Mouse (Mus musculus) embryo, embryonic 10.5 days (tissue): ENCODE data around the gene Trappc10.

Experiments
- DNase-seq: peaks from one replicate; pipeline ENCODE4 v3.0.0-alpha.2; 2015; ENCODE audit warnings: low spot score

The Trappc10 gene

GRCm38 (mm10) chr10:78244438-78245224 is at the start of gene Trappc10:
Gene Trappc10, minus strand, starts transcription at chr10:78244641.
- DNase-seq, result peak; percentile 90

GRCm38 (mm10) chr10:78293576-78293975 is 49.1 kb upstream of the Trappc10 start:
- no peak for DNase-seq

GRCm38 (mm10) chr10:78292381-78292780 is 47.9 kb upstream of the Trappc10 start:
- no peak for DNase-seq

- DNase-seq, result peak; percentile 54
Observed at GRCm38 (mm10) chr10:78290730-78291535, 46.5 kb upstream of the Trappc10 start.

GRCm38 (mm10) chr10:78288896-78289295 is 44.5 kb upstream of the Trappc10 start:
- DNase-seq, result no peak

GRCm38 (mm10) chr10:78288135-78288534 is 43.7 kb upstream of the Trappc10 start:
- DNase-seq, result no peak

- no peak for DNase-seq
Observed at GRCm38 (mm10) chr10:78287465-78288132, 43.2 kb upstream of the Trappc10 start.

- DNase-seq, result no peak
Observed at GRCm38 (mm10) chr10:78285959-78286358, 41.5 kb upstream of the Trappc10 start.

GRCm38 (mm10) chr10:78285409-78285808 is 41.0 kb upstream of the Trappc10 start:
- DNase-seq, result no peak

- DNase-seq, result no peak
Observed at GRCm38 (mm10) chr10:78284812-78285211, 40.4 kb upstream of the Trappc10 start.

GRCm38 (mm10) chr10:78282411-78282810 is 38.0 kb upstream of the Trappc10 start:
- DNase-seq, result no peak

GRCm38 (mm10) chr10:78280486-78280885 is 36.0 kb upstream of the Trappc10 start:
- no peak for DNase-seq

- peak; percentile 86 for DNase-seq
Observed at GRCm38 (mm10) chr10:78279210-78279609, 34.8 kb upstream of the Trappc10 start.

GRCm38 (mm10) chr10:78277835-78278234 is 33.4 kb upstream of the Trappc10 start:
- no peak for DNase-seq

GRCm38 (mm10) chr10:78276242-78276641 is 31.8 kb upstream of the Trappc10 start:
- DNase-seq, result no peak

- DNase-seq, result peak; percentile 5
Observed at GRCm38 (mm10) chr10:78272932-78273331, 28.5 kb upstream of the Trappc10 start.

- no peak for DNase-seq
Observed at GRCm38 (mm10) chr10:78265881-78266280, 21.4 kb upstream of the Trappc10 start.

- no peak for DNase-seq
Observed at GRCm38 (mm10) chr10:78264735-78265134, 20.3 kb upstream of the Trappc10 start.

GRCm38 (mm10) chr10:78260916-78261650 is 16.6 kb upstream of the Trappc10 start:
- no peak for DNase-seq

- DNase-seq, result no peak
Observed at GRCm38 (mm10) chr10:78260322-78260721, 15.9 kb upstream of the Trappc10 start.

- DNase-seq, result no peak
Observed at GRCm38 (mm10) chr10:78259702-78260101, 15.3 kb upstream of the Trappc10 start.

- no peak for DNase-seq
Observed at GRCm38 (mm10) chr10:78259230-78259629, 14.8 kb upstream of the Trappc10 start.
